Mouse (Mus musculus) liver, embryonic 13.5 days (tissue): ENCODE measurements around the gene Smim13. TPM values are rescaled to one million over a fixed set of nuclear protein-coding genes. Genes with fewer than 3 reads are reported as not detected.
"Not testable (repeated sequence)": the region's sequence is repeated elsewhere in the genome, so short reads cannot be mapped to it uniquely, and the experiment has no call there.

Experiments used
- ATAC-seq: fragments of 200-750 bp; cut with Nextera tagmentation; 2 replicates; pipeline ENCODE4 v1.8.0; 2017; ENCODE audit warnings: low read depth, mild to moderate bottlenecking, moderate number of reproducible peaks, moderate library complexity
- DNase-seq: peaks from one replicate; pipeline ENCODE4 v3.0.0; 2022
- H3K27ac ChIP-seq: fragments of 300-500 bp; sonication (generic); 2 replicates; pipeline ENCODE4 v1.5.1; 2015; ENCODE audit warnings: moderate library complexity, mild to moderate bottlenecking, inconsistent platforms
- H3K27me3 ChIP-seq: fragments of 300-500 bp; sonication (generic); 2 replicates; pipeline ENCODE4 v1.6.1; 2015; ENCODE audit warnings: mild to moderate bottlenecking, inconsistent platforms
- H3K36me3 ChIP-seq: fragments of 300-500 bp; sonication (generic); 2 replicates; pipeline ENCODE4 v1.6.1; 2015; ENCODE audit warnings: mild to moderate bottlenecking, inconsistent platforms
- H3K4me1 ChIP-seq: fragments of 300-500 bp; sonication (generic); replicated peaks from 2 replicates; pipeline ENCODE4 v1.6.1; 2015; ENCODE audit warnings: inconsistent platforms
- H3K4me2 ChIP-seq: fragments of 300-500 bp; sonication (generic); 2 replicates; pipeline ENCODE4 v1.6.1; 2015; ENCODE audit warnings: inconsistent platforms, mild to moderate bottlenecking, moderate library complexity
- H3K4me3 ChIP-seq: fragments of 300-500 bp; sonication (generic); replicated peaks from 2 replicates; pipeline ENCODE4 v1.5.1; 2015; ENCODE audit warnings: mild to moderate bottlenecking, inconsistent platforms
- H3K9ac ChIP-seq: fragments of 300-500 bp; sonication (generic); 2 replicates; pipeline ENCODE4 v1.6.1; 2015; ENCODE audit warnings: mild to moderate bottlenecking, inconsistent platforms
- H3K9me3 ChIP-seq: fragments of 300-500 bp; sonication (generic); replicated peaks from 2 replicates; pipeline ENCODE4 v1.6.1; 2016; ENCODE audit warnings: inconsistent platforms
- WGBS: fragments of 180-500 bp; shearing (Covaris S2); methylation state at CpG from one replicate; pipeline ENCODE4 v1.1.7; 2015; ENCODE audit not compliant: insufficient replicate concordance; 5-methylcytosine and 5-hydroxymethylcytosine counted together
- polyA plus RNA-seq: library from polyadenylated mRNA; unstranded; fragments of >200 nt; fragmentation: Nextera tagmentation; extraction: Ambion mirVana; gene quantifications from 2 replicates; pipeline ENCODE4 v1.2.1, GENCODE M21; 2015

Smim13 gene
- polyA plus RNA-seq, 1 experiment from 2014 or later = 5.4 TPM

DNA sequence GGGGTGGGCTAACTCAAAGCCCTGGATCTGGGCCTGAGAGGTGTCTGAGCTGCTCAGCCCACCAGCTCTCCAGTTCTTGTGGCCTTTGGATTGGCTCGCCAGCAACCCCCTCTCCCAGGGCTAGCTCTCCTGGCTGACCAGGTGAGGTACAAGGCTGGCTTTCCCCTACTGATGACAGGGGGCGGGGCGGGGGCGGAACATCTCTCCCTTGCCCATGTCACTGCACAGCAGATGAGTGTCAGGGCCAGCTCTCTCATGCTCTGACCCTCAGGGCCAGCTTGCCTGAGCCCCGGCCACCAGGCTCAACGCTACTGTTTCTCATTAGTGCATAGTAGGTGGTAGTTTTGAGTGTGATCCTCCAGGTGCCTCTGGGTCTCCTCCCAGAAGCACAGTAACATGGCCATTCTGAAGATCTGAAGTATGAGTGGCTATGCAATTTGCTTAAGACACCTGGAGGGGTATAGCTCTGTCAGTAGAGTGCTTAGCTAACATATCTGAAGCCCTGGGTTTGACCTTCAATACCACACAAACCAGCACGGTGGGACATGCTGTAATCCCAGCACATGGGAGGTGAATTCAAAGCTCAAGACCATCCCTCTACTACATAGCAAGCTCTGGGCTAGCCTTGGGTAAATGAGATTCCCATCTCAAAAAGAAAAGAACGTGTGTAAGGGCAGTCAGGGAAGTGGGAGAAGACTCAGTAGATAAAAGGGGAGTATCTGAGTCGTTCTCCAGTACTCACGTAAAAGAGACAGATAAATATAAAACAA lies 11.4 kb upstream of the Smim13 start:
- DNase-seq (no peak), ATAC-seq (peak; percentile 53)
- no peaks in the 10 kb centered on the region for H3K27me3 ChIP-seq
- H3K4me3 ChIP-seq = no peak overlapping the region
- WGBS = 64% methylated on average over 10 of the region's 10 CpGs
- H3K9ac ChIP-seq = no peak overlapping the region
- no peaks in the 10 kb centered on the region for H3K9me3 ChIP-seq
- no peaks in the 10 kb centered on the region for H3K36me3 ChIP-seq
- no peaks in the 10 kb centered on the region for H3K4me1 ChIP-seq
- peak overlapping the region; percentile 41 for H3K4me2 ChIP-seq
- no peak overlapping the region for H3K27ac ChIP-seq

DNA sequence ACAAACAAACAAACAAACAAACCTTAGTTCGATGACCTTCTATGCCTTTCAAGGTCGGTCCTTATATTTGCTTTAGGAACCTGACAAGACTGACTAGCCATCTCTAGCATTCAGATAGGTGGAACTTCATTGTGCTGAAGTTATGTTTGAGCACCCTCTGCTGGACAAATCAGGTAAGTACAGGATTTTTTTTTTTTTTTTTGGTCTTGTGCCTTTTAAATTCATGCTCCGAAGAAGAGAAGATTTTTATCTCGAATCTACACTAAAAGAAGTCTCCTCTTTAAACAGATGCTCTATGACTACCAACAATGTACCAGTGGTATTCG lies 10.9 kb upstream of the Smim13 start:
- Histone ChIP-seq H3K9ac (no peak overlapping the region), H3K27me3 (no peaks in the 10 kb centered on the region), H3K36me3 (no peaks in the 10 kb centered on the region), H3K9me3 (no peaks in the 10 kb centered on the region), H3K4me1 (no peaks in the 10 kb centered on the region), H3K4me2 (no peak overlapping the region), H3K27ac (no peak overlapping the region), H3K4me3 (no peak overlapping the region)
- 4% methylated on average over 5 of the region's 5 CpGs for WGBS
- DNase-seq (no peak), ATAC-seq (no peak)

DNA sequence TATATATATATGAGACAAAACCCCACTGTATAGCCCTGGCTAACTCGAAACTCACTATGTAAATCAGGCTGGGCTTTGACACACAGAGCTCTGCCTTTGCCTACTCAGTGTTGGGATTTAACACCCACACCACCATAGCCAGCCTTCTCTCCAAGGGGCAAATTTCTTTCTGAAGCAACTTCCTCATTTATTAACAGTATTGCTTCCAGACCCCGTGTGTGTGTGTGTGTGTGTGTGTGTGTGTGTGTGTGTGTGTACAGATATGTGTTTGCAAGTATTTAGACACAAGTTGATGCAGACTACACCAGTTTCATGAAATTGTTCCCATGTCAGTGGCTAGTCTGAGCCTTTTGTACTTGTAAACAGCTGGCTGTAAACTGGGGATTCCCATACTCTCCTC lies 8.1 kb upstream of the Smim13 start:
- H3K4me3 ChIP-seq = no peak overlapping the region
- 38% methylated on average over 2 of the region's 2 CpGs for WGBS
- no peaks in the 10 kb centered on the region for H3K36me3 ChIP-seq
- no peaks in the 10 kb centered on the region for H3K27me3 ChIP-seq
- no peak overlapping the region for H3K27ac ChIP-seq
- H3K4me1 ChIP-seq = no peaks in the 10 kb centered on the region
- H3K9ac ChIP-seq = no peak overlapping the region
- no peak overlapping the region for H3K4me2 ChIP-seq
- no peaks in the 10 kb centered on the region for H3K9me3 ChIP-seq
- DNase-seq (no peak), ATAC-seq (no peak)

DNA sequence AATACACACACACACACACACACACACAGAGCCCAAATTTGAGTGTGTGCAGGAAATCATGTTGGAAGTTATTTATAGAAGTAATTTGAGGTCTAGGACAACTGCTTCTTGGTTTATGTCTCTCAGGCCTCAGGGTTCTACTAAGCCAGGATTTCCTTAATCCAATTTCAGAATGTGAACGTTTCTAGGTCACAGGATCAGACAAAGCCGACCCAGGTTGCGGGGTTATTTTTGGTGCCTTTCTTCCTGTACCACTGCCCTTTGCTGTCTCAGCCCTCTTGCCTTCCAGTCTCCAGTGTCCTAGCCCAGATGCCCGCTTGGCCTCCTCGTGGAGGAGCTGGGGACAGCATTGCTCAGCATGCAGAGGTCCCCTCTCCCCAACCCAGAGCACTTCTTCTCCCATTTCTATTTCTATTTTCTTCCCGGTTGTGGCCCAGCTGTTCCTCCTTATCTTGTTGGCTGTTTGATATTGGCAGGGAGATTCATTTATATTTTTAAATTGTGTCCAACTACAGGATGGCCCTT lies 5.3 kb upstream of the Smim13 start:
- Histone ChIP-seq H3K27ac (no peak overlapping the region), H3K4me2 (no peak overlapping the region), H3K4me1 (peaks cover 11% of the 10 kb centered on the region), H3K36me3 (no peaks in the 10 kb centered on the region), H3K4me3 (no peak overlapping the region), H3K9me3 (no peaks in the 10 kb centered on the region), H3K27me3 (no peaks in the 10 kb centered on the region), H3K9ac (no peak overlapping the region)
- 42% methylated on average over 6 of the region's 6 CpGs for WGBS
- DNase-seq = no peak
- ATAC-seq = no peak

DNA sequence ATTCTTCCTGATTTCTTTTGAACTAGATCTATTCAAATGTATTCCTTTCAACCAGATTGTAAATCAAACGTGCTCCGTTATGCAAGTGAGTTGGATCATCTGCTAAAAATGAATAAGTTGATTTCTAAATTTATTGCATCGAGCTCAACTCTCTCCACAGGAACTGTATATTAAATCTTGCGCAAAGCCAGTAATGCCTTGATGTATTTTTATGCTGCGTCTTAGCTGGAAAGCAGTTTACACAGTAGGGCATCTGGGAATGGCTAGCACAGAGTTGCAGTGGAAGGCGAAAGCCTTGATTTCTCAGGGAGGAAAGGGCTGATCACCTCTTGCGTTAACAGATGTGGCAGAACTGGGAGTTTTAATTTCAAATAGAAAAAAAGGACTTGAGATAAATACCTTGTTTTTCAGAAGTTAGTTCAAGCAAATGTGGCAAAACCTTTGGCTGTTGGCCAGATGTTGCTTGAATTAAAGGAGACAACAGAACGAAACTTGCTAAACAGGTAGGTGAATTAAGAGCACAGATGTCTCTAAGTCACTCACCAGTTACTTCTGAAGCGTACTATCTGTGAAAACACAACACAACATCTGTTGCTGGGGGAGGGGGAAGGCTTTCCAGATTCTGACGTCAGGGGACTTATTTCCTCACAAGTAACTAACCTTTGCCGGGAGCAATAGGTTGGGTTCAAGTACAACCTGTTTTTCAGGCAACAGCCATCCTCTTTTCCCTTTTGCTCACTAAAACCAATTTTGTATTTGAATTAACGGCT lies 708 bp upstream of the Smim13 start:
- Histone ChIP-seq H3K9ac (peak overlapping the region; percentile 79), H3K27ac (peak overlapping the region; percentile 86), H3K27me3 (no peaks in the 10 kb centered on the region), H3K4me2 (peak overlapping the region; percentile 79), H3K9me3 (no peaks in the 10 kb centered on the region), H3K4me1 (peaks cover 39% of the 10 kb centered on the region), H3K36me3 (no peaks in the 10 kb centered on the region), H3K4me3 (peak overlapping the region; percentile 85)
- 38% methylated on average over 12 of the region's 12 CpGs for WGBS
- DNase-seq = peak; percentile 73
- ATAC-seq = peak; percentile 53

DNA sequence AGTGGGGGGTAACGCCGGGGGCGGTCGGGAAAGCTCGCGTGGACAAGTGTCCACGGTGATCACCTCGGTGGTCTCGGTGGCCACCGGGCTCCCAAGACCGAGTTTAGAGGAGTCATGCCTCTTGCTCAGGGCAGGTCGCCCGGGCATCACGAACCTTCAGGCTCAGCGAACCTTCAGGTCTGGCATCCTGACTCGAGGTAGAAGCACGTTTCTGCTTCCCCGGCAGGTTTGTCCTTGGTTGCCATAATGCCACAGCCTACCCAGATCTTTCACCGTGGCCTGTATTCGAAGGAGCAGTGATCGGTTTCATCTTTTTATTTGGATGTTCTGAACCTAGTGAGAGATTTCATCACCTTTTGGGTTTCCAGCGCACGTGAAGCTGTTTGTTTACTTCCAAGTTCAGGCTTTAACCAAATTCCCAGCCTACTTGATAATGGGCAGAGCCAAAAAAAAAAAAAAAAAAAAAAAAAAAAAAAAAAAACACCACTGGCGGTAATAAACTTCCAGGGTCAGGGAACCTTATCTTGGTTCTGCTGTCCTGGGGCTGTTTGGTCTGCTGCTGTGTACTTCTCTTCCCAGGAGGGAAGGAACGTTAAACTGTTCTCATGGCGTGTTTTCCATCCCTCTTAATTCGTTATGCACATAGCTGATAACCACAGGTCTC lies 806 bp downstream of the Smim13 start:
- WGBS = under 1% methylated on average over 27 of the region's 27 CpGs
- Histone ChIP-seq H3K9ac (peak overlapping the region; percentile 79), H3K36me3 (no peaks in the 10 kb centered on the region), H3K27me3 (no peaks in the 10 kb centered on the region), H3K4me2 (peak overlapping the region; percentile 79), H3K27ac (peak overlapping the region; percentile 86), H3K9me3 (no peaks in the 10 kb centered on the region), H3K4me1 (peaks cover 39% of the 10 kb centered on the region), H3K4me3 (peak overlapping the region; percentile 85)
- ATAC-seq (no peak), DNase-seq (no peak)

DNA sequence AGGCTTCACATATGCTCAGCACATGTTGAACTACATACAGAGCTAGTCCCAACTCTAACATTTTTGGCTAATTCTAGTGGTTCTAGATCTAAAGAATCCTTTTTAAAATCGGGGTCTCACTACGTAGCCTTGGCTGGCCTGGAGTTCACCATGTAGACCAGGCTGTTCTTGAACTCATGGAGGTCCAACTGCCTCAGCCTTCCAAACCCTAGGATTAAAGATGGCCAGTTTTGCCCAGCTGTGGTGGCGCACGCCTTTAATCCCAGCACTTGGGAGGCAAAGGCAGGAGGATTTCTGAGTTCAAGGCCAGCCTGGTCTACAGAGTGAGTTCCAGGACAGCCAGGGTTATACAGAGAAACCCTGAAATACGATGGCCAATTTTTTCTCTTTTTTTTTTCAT lies 1.6 kb downstream of the Smim13 start:
- H3K36me3 ChIP-seq, H3K27me3 ChIP-seq, H3K27ac ChIP-seq, ATAC-seq, H3K9ac ChIP-seq, DNase-seq, H3K9me3 ChIP-seq: not testable (repeated sequence)
- Histone ChIP-seq H3K4me2 (peak overlapping the region; percentile 79), H3K4me3 (peak overlapping the region; percentile 85; the same call in 1 of the 2 replicates), H3K4me1 (peaks cover 39% of the 10 kb centered on the region)
- 83% methylated on average over 5 of the region's 5 CpGs for WGBS

DNA sequence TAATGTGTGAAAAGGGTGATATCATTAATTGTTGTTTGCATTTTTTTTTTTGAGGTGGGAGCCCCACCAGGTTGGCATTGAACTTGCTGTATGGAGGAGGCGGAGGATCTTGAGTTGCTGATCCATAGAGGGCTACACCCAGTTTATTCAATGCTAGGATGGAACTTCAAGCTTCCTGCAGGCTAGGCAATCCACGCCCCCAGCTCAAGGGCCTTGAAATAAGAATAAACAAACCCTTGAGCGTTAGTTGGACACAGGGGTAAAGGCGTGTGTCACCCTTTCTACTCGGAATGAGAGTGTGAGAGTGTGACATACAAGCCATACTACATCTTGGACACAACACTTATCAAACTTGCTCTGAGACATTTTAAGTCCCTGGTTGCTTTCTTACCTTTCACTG lies 2.0 kb downstream of the Smim13 start:
- Histone ChIP-seq H3K4me2 (0 out of 2 replicates have a peak overlapping the region, but pooled peaks have one; percentile 15), H3K27me3 (no peaks in the 10 kb centered on the region), H3K27ac (peak overlapping the region; percentile 19; the same call in 1 of the 2 replicates), H3K36me3 (no peaks in the 10 kb centered on the region), H3K4me3 (no peak overlapping the region), H3K9ac (no peak overlapping the region), H3K4me1 (peaks cover 39% of the 10 kb centered on the region), H3K9me3 (no peaks in the 10 kb centered on the region)
- 56% methylated on average over 5 of the region's 5 CpGs for WGBS
- no peak for ATAC-seq
- DNase-seq = no peak

DNA sequence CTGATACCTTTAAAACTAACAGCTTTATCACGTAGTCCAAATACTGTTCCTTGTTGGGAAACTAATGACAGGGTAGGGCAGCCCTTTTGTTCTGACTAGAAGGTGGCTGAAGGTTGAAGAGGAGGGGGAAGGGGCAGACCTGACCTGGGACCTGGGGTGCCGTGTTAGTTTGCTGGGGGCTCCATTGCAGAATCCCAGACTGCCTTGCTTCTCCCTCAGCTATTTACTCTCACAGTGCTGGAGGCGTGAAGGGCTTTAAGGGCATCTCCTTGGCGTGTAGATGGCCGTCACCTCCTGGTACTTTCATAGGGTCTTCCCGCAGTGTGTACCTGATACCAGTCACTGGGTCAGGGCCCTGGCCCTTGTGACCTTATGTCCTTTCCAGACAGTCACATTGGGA lies 2.5 kb downstream of the Smim13 start:
- 74% methylated on average over 6 of the region's 6 CpGs for WGBS
- no peak for DNase-seq
- Histone ChIP-seq H3K4me3 (no peak overlapping the region), H3K27me3 (no peaks in the 10 kb centered on the region), H3K36me3 (no peaks in the 10 kb centered on the region), H3K4me1 (peaks cover 39% of the 10 kb centered on the region), H3K27ac (0 out of 2 replicates have a peak overlapping the region, but pooled peaks have one; percentile 19), H3K9me3 (no peaks in the 10 kb centered on the region), H3K4me2 (0 out of 2 replicates have a peak overlapping the region, but pooled peaks have one; percentile 15), H3K9ac (no peak overlapping the region)
- ATAC-seq = no peak

DNA sequence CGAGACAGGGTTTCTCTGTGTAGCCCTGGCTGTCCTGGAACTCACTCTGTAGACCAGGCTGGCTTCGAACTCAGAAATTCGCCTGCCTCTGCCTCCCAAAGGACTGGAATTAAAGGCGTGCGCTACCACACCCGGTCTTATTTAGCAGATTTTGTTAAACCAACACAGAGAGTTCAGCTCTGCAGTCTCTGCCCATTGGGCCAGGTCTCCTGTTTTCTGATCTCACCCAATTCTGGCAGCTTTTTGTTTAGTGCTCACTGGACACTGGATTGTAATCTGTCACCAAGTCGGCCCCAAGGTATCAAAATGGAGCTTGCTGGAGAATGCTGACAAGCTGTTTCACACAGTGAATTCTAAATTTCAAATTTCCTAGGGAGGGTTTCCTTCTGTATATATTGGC lies 3.1 kb downstream of the Smim13 start:
- peaks cover 39% of the 10 kb centered on the region for H3K4me1 ChIP-seq
- H3K4me2 ChIP-seq = no peak overlapping the region
- H3K4me3 ChIP-seq = no peak overlapping the region
- H3K27me3 ChIP-seq = no peaks in the 10 kb centered on the region
- WGBS = 83% methylated on average over 7 of the region's 7 CpGs
- ATAC-seq = no peak
- no peaks in the 10 kb centered on the region for H3K36me3 ChIP-seq
- no peaks in the 10 kb centered on the region for H3K9me3 ChIP-seq
- no peak overlapping the region for H3K9ac ChIP-seq
- H3K27ac ChIP-seq = no peak overlapping the region
- no peak for DNase-seq

DNA sequence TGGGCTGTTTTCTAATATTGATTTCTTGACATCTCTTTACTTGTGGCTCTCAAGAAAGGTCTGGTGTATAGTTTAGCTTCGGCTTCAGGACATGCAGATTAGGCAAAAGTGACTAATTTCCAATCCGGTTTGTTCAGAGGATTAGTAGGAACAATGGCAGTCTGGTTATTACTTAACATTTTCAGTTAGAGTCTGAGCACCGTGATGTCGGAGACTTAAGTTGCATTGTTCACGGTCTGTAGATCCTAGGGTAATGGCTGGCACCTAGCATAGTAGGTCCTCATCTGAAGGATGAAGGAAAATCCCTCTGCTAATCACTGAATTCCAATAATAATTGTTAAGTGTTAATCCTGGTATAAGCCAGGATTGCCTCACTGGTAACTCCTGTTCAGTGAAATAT lies 6.5 kb downstream of the Smim13 start:
- Histone ChIP-seq H3K36me3 (no peaks in the 10 kb centered on the region), H3K4me2 (no peak overlapping the region), H3K4me1 (peaks cover 20% of the 10 kb centered on the region), H3K4me3 (no peak overlapping the region), H3K9ac (no peak overlapping the region), H3K9me3 (no peaks in the 10 kb centered on the region), H3K27me3 (no peaks in the 10 kb centered on the region), H3K27ac (no peak overlapping the region)
- no peak for DNase-seq
- no peak for ATAC-seq
- 77% methylated on average over 5 of the region's 5 CpGs for WGBS
